Mouse (Mus musculus) ES-Bruce4 (cell line): ENCODE data around the gene Kcnk5. TPM values are rescaled to one million over a fixed set of nuclear protein-coding genes. Genes with fewer than 3 reads are reported as not detected.

ENCODE experiments used
- H3K27ac ChIP-seq: 2 replicates; pipeline ENCODE4 v1.5.1; 2012; ENCODE audit warnings: low read length, inconsistent platforms; ENCODE audit not compliant: insufficient read depth
- H3K27me3 ChIP-seq: 2 replicates; pipeline ENCODE4 v1.6.1; 2012; ENCODE audit warnings: mild to moderate bottlenecking, low read length, inconsistent platforms; ENCODE audit not compliant: control insufficient read depth, poor library complexity, insufficient read depth, severe bottlenecking
- H3K36me3 ChIP-seq: 2 replicates; pipeline ENCODE4 v1.6.1; 2012; ENCODE audit warnings: inconsistent platforms, mild to moderate bottlenecking, low read length, moderate library complexity; ENCODE audit not compliant: control insufficient read depth, poor library complexity, insufficient read depth, severe bottlenecking
- H3K4me1 ChIP-seq: one replicate; pipeline ENCODE4 v1.8.1; 2011; ENCODE audit warnings: low read length; ENCODE audit not compliant: control insufficient read depth, insufficient read depth
- H3K4me3 ChIP-seq: 2 replicates; pipeline ENCODE4 v1.5.1; 2011; ENCODE audit warnings: low read depth, mild to moderate bottlenecking, low read length
- H3K9ac ChIP-seq: 2 replicates; pipeline ENCODE4 v1.6.1; 2012; ENCODE audit warnings: low read depth, mild to moderate bottlenecking, inconsistent platforms; ENCODE audit not compliant: poor library complexity, severe bottlenecking
- H3K9me3 ChIP-seq: replicated peaks from 2 replicates; pipeline ENCODE4 v1.6.1; 2012; ENCODE audit warnings: mild to moderate bottlenecking, low read length, inconsistent platforms; ENCODE audit not compliant: control insufficient read depth, poor library complexity, insufficient read depth, severe bottlenecking
- CTCF ChIP-seq: IDR thresholded peaks from one replicate; pipeline ENCODE4 v1.8.1; 2011; ENCODE audit warnings: low read depth, low read length
- EP300 ChIP-seq: IDR thresholded peaks from 2 replicates; pipeline ENCODE4 v1.6.1; 2011; ENCODE audit warnings: low read depth, low read length; ENCODE audit not compliant: insufficient read depth
- POLR2A ChIP-seq: IDR thresholded peaks from one replicate; pipeline ENCODE4 v1.8.1; 2011; ENCODE audit warnings: low read length; ENCODE audit not compliant: insufficient read depth
- polyA plus RNA-seq: library from polyadenylated mRNA; stranded (reverse); fragments of >200 nt; gene quantifications from 2 replicates; pipeline ENCODE4 v1.2.4, GENCODE M21; 2011; ENCODE audit warnings: low read depth; ENCODE audit not compliant: missing spikeins, insufficient read depth, insufficient read length

Gene Kcnk5
- polyA plus RNA-seq, 1 experiment, result 21.5 TPM

DNA sequence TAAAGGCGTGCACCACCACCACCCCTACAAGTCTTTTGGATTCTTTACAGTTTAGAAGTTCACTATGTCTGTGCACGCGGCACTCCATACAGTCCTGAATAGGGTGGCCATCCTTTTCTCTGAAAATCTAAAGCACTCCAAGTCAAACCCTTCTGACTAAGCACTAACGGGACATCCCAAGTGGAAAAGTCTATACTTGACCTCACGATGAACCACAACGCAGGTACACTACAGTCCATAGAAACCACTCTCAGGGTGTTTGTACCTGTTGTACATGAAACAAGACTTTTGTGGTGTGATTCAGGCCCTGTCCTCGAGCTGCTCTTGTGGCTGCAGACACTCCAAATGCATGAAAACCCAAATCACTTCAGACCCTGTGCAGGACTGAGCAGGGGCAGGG, 6.5 kb downstream of the Kcnk5 start:
- TF ChIP-seq CTCF (no peak), EP300 (no peak), POLR2A (no peak)
- no peak overlapping the region; the same call in 1 of the 2 replicates for H3K27ac ChIP-seq
- no peak overlapping the region for H3K4me3 ChIP-seq
- no peaks in the 10 kb centered on the region for H3K9me3 ChIP-seq
- no peak overlapping the region for H3K9ac ChIP-seq
- H3K4me1 ChIP-seq, result peaks cover 3% of the 10 kb centered on the region
- H3K27me3 ChIP-seq, result no peaks in the 10 kb centered on the region
- H3K36me3 ChIP-seq, result peaks cover 5% of the 10 kb centered on the region

DNA sequence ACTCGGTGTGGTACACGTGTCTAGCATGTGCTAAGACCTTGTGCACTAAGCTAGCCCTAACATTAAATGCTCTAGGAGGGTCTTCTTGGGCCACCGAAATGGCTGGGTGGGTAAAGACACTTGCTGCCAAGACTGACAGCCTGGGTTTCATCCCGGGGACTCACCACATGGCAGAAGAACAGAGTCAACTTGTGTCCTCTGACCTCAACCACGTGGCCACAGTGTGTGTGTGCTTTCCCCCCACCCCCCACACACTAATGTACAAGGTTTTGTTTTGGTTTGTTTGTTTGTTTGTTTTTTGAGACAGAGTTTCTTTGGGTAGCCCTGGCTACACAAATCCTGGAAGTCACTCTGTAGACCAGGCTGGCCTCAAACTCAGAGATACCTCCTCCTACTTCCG, 6.9 kb downstream of the Kcnk5 start:
- no peaks in the 10 kb centered on the region for H3K9me3 ChIP-seq
- no peak overlapping the region for H3K27ac ChIP-seq
- no peak overlapping the region for H3K4me3 ChIP-seq
- TF ChIP-seq POLR2A (no peak), CTCF (no peak), EP300 (no peak)
- peaks cover 3% of the 10 kb centered on the region for H3K4me1 ChIP-seq
- H3K36me3 ChIP-seq, result peaks cover 5% of the 10 kb centered on the region
- no peak overlapping the region for H3K9ac ChIP-seq
- H3K27me3 ChIP-seq, result no peaks in the 10 kb centered on the region

GRCm38 (mm10) chr14:20173873-20174490, 7.6 kb downstream of the Kcnk5 start:
- Histone ChIP-seq H3K4me3 (no peak overlapping the region), H3K9ac (no peak overlapping the region), H3K27ac (no peak overlapping the region), H3K9me3 (no peaks in the 10 kb centered on the region), H3K4me1 (peaks cover 3% of the 10 kb centered on the region), H3K36me3 (peaks cover 5% of the 10 kb centered on the region), H3K27me3 (no peaks in the 10 kb centered on the region)
- TF ChIP-seq CTCF, result no peak
- TF ChIP-seq EP300, result no peak
- no peak for TF ChIP-seq POLR2A

DNA sequence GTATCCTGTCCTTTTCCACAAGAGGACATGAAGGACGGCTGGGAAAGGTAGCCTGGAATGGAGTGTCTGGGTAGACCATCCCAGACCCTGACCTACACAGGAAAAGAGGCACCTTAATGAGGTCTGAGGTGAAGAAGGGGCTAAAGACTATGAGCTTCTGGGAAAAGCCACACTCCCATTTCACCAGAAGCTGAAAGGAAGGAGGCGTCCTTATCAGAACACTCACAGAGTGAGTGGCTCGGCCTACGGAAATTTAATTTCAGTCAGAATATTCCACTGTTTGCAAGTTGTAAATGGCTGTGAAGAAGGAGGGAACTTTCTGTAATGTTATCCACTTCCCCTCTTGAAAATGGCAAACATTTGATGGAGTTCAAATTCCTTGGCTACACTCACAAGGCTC, 8.7 kb downstream of the Kcnk5 start:
- Histone ChIP-seq H3K27me3 (no peaks in the 10 kb centered on the region), H3K27ac (no peak overlapping the region), H3K4me3 (no peak overlapping the region), H3K4me1 (peaks cover 3% of the 10 kb centered on the region), H3K9me3 (no peaks in the 10 kb centered on the region), H3K9ac (no peak overlapping the region), H3K36me3 (peaks cover 5% of the 10 kb centered on the region)
- no peak for TF ChIP-seq POLR2A
- no peak for TF ChIP-seq EP300
- no peak for TF ChIP-seq CTCF

GRCm38 (mm10) chr14:20172509-20172908, 9.1 kb downstream of the Kcnk5 start:
- Histone ChIP-seq H3K9ac (no peak overlapping the region), H3K9me3 (no peaks in the 10 kb centered on the region), H3K4me1 (peaks cover 3% of the 10 kb centered on the region), H3K4me3 (no peak overlapping the region), H3K36me3 (peaks cover 5% of the 10 kb centered on the region), H3K27ac (no peak overlapping the region), H3K27me3 (no peaks in the 10 kb centered on the region)
- no peak for TF ChIP-seq POLR2A
- no peak for TF ChIP-seq EP300
- TF ChIP-seq CTCF, result no peak

DNA sequence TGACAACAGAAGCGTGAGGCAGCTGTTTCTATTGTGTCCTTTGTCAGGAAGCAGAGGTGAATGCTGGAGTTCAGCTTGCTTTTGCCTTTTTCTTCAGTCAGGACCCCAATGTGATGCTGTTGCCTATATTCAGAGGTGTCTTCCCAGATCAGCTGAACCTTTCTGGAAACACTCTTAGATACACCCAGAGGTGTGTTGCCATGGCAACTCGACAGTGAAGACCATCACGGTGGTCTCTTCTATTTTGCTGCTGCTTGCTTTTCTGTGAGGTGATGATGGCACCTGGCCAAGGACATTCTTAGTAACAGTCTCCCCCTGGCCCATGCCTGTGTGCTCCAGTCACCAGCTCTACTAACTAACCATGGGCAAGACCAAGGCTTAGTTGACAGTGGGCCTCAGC, 9.8 kb downstream of the Kcnk5 start:
- no peaks in the 10 kb centered on the region for H3K27me3 ChIP-seq
- H3K9ac ChIP-seq, result no peak overlapping the region
- no peaks in the 10 kb centered on the region for H3K9me3 ChIP-seq
- H3K4me3 ChIP-seq, result no peak overlapping the region
- H3K36me3 ChIP-seq, result peaks cover 7% of the 10 kb centered on the region
- H3K27ac ChIP-seq, result no peak overlapping the region
- H3K4me1 ChIP-seq, result peaks cover 3% of the 10 kb centered on the region
- no peak for TF ChIP-seq EP300
- TF ChIP-seq POLR2A, result no peak
- TF ChIP-seq CTCF, result no peak
